ENCODE assay signal across 8 mouse cellular contexts in genomic region chr9:106156419-106156818, GRCm38 (mm10). TPM values are rescaled to one million over a fixed set of nuclear protein-coding genes. Genes with fewer than 3 reads are reported as not detected.
A peak's percentile ranks its signal among the peaks of the same experiment; 100 is the strongest.
DNase-seq lines count a peak whose midpoint lies in the region; ATAC-seq and TF ChIP-seq lines count a peak whose summit lies in the region.

No protein-coding gene starts in this region.

- H3K9ac ChIP-seq in limb, embryonic 11.5 days (ENCODE audit: low read length): no peak overlapping the region
- H3K9ac ChIP-seq in midbrain, embryonic 15.5 days: no peak overlapping the region

- ATAC-seq in cerebellum, adult (ENCODE audit: insufficient number of reproducible peaks, low FRiP score, low TSS enrichment): no peak
- ATAC-seq in G1E (ENCODE audit: extremely low read depth, insufficient number of reproducible peaks, low FRiP score, poor library complexity, severe bottlenecking): peak; percentile 23; the same call in 1 of the 2 replicates
- peak; percentile 31 to 33; a peak in 1 of 4 replicates for ATAC-seq in hematopoietic stem cell, adult 5-6 weeks (replicated peaks in 1 of 2; ENCODE audit: insufficient read depth in 1 of 2, low FRiP score in 2 of 2, low TSS enrichment in 1 of 2, low read depth in 1 of 2, poor library complexity in 2 of 2, severe bottlenecking in 2 of 2)
- no peak for ATAC-seq in limb, embryonic 11.5 days (ENCODE audit: insufficient number of reproducible peaks, low FRiP score, low TSS enrichment, low read depth)
- peak; percentile 57 for ATAC-seq in midbrain, embryonic 15.5 days (replicated peaks)

- no peaks in the 10 kb centered on the region for H3K9me3 ChIP-seq in G1E (replicated peaks)
- no peaks in the 10 kb centered on the region for H3K9me3 ChIP-seq in limb, embryonic 11.5 days (ENCODE audit: control insufficient read depth, low read length)
- no peaks in the 10 kb centered on the region for H3K9me3 ChIP-seq in midbrain, embryonic 15.5 days

- TF ChIP-seq CTCF in G1E (IDR thresholded peaks at IDR 0.05; ENCODE audit: low read depth, low read length): peak; percentile 81

- peaks cover 24% of the 10 kb centered on the region for H3K36me3 ChIP-seq in G1E (replicated peaks)
- H3K36me3 ChIP-seq in limb, embryonic 11.5 days (ENCODE audit: control insufficient read depth, insufficient read depth, low read length): no peaks in the 10 kb centered on the region
- peaks cover 5% of the 10 kb centered on the region; the same call in 1 of the 2 replicates for H3K36me3 ChIP-seq in midbrain, embryonic 15.5 days (replicated peaks)

- H3K4me2 ChIP-seq in limb, embryonic 11.5 days (ENCODE audit: low read depth, severe bottlenecking): no peak overlapping the region
- no peak overlapping the region for H3K4me2 ChIP-seq in midbrain, embryonic 15.5 days

- 62% methylated on average over 5 of the region's 5 CpGs for WGBS in limb, embryonic 11.5 days
- 42% methylated on average over 5 of the region's 5 CpGs for WGBS in midbrain, embryonic 15.5 days

- no peak overlapping the region for H3K27ac ChIP-seq in limb, embryonic 11.5 days (replicated peaks; ENCODE audit: low read depth, low read length)
- peak overlapping the region; percentile 61 for H3K27ac ChIP-seq in midbrain, embryonic 15.5 days

- H3K4me1 ChIP-seq in G1E (ENCODE audit: insufficient read depth, low read depth, low read length): peaks cover 21% of the 10 kb centered on the region
- H3K4me1 ChIP-seq in limb, embryonic 11.5 days (ENCODE audit: control insufficient read depth, insufficient read depth, low read length): no peaks in the 10 kb centered on the region
- H3K4me1 ChIP-seq in midbrain, embryonic 15.5 days: peaks cover 46% of the 10 kb centered on the region

- DNase-seq in cerebellum, adult 11 months: peak; percentile 63
- peak; percentile 60 for DNase-seq in G1E (ENCODE audit: low spot score)
- DNase-seq in cerebellum, postnatal 14 days: peak; percentile 85 to 89
- DNase-seq in limb, embryonic 11.5 days (ENCODE audit: low spot score): peak; percentile 66
- peak; percentile 69 for DNase-seq in testis, postnatal 10 days (ENCODE audit: low spot score)

- no peak overlapping the region for H3K4me3 ChIP-seq in G1E (ENCODE audit: low read depth, low read length)
- no peak overlapping the region for H3K4me3 ChIP-seq in limb, embryonic 11.5 days (ENCODE audit: low read depth, low read length)
- no peak overlapping the region for H3K4me3 ChIP-seq in midbrain, embryonic 15.5 days

- H3K27me3 ChIP-seq in G1E (ENCODE audit: insufficient read depth, low read length): peaks cover 5% of the 10 kb centered on the region; the same call in 1 of the 2 replicates
- no peaks in the 10 kb centered on the region for H3K27me3 ChIP-seq in limb, embryonic 11.5 days (ENCODE audit: control insufficient read depth, insufficient read depth, low read length)
- H3K27me3 ChIP-seq in midbrain, embryonic 15.5 days (replicated peaks): no peaks in the 10 kb centered on the region

RNA-seq across cellular contexts. Expression of gene Glyctk, which starts 1.5 kb away (rescaled TPM):
- 0.29 and 3.5 TPM in 2 replicates for total RNA-seq in G1E (2014; fragmentation: Nextera tagmentation)
- total RNA-seq in G1E (2017): 1.2 TPM in 2 replicates
- 1.00 and 1.1 TPM in 2 replicates for polyA plus RNA-seq in G1E (2012)
- 2.8 and 2.9 TPM in 2 replicates for total RNA-seq in hematopoietic stem cell, adult 5-6 weeks (2017)
- polyA plus RNA-seq in limb, embryonic 11.5 days (2014; fragmentation: Nextera tagmentation; extraction: Ambion mirVana): 1.2 and 2.1 TPM in 2 replicates
- 4.5 and 4.9 TPM in 2 replicates for polyA plus RNA-seq in midbrain, embryonic 15.5 days (2015; fragmentation: Nextera tagmentation; extraction: Ambion mirVana)

RNA-seq across cellular contexts. Expression of gene Wdr82, which starts 14.3 kb away (rescaled TPM):
- 103 and 116 TPM in 2 replicates for total RNA-seq in G1E (2014; fragmentation: Nextera tagmentation)
- total RNA-seq in G1E (2017): 92.0 and 95.4 TPM in 2 replicates
- polyA plus RNA-seq in G1E (2012): 15.1 and 20.0 TPM in 2 replicates
- total RNA-seq in hematopoietic stem cell, adult 5-6 weeks (2017): 88.3 and 101 TPM in 2 replicates
- polyA plus RNA-seq in limb, embryonic 11.5 days (2014; fragmentation: Nextera tagmentation; extraction: Ambion mirVana): 26.4 and 31.3 TPM in 2 replicates
- 40.5 and 41.1 TPM in 2 replicates for polyA plus RNA-seq in midbrain, embryonic 15.5 days (2015; fragmentation: Nextera tagmentation; extraction: Ambion mirVana)

RNA-seq across cellular contexts. Expression of gene Ppm1m, which starts 43.1 kb away (rescaled TPM):
- total RNA-seq in G1E (2014; fragmentation: Nextera tagmentation) (6.7 and 9.4 TPM in 2 replicates), G1E (2017) (14.4 and 19.1 TPM in 2 replicates)
- 18.5 and 20.9 TPM in 2 replicates for polyA plus RNA-seq in G1E (2012)
- 12.0 and 19.9 TPM in 2 replicates for total RNA-seq in hematopoietic stem cell, adult 5-6 weeks (2017)
- 42.2 and 42.4 TPM in 2 replicates for polyA plus RNA-seq in limb, embryonic 11.5 days (2014; fragmentation: Nextera tagmentation; extraction: Ambion mirVana)
- polyA plus RNA-seq in midbrain, embryonic 15.5 days (2015; fragmentation: Nextera tagmentation; extraction: Ambion mirVana): 17.2 and 20.5 TPM in 2 replicates

RNA-seq across cellular contexts. Expression of gene Twf2, which starts 46.5 kb away (rescaled TPM):
- total RNA-seq in G1E (2014; fragmentation: Nextera tagmentation) (13.7 and 17.5 TPM in 2 replicates), G1E (2017) (35.7 and 51.5 TPM in 2 replicates)
- polyA plus RNA-seq in G1E (2012): 32.3 and 38.6 TPM in 2 replicates
- total RNA-seq in hematopoietic stem cell, adult 5-6 weeks (2017): 34.2 and 64.2 TPM in 2 replicates
- 66.5 and 68.5 TPM in 2 replicates for polyA plus RNA-seq in limb, embryonic 11.5 days (2014; fragmentation: Nextera tagmentation; extraction: Ambion mirVana)
- polyA plus RNA-seq in midbrain, embryonic 15.5 days (2015; fragmentation: Nextera tagmentation; extraction: Ambion mirVana): 51.8 and 55.8 TPM in 2 replicates

RNA-seq across cellular contexts. Expression of gene Col6a4, which starts 59.8 kb away (rescaled TPM):
- not detected in 2 replicates for total RNA-seq in G1E (2014; fragmentation: Nextera tagmentation)
- 0.38 TPM in 1 of 2 replicates, not detected in the other for total RNA-seq in G1E (2017)
- polyA plus RNA-seq in G1E (2012): not detected in 2 replicates
- total RNA-seq in hematopoietic stem cell, adult 5-6 weeks (2017): not detected in 2 replicates
- polyA plus RNA-seq in limb, embryonic 11.5 days (2014; fragmentation: Nextera tagmentation; extraction: Ambion mirVana): not detected in 2 replicates
- polyA plus RNA-seq in midbrain, embryonic 15.5 days (2015; fragmentation: Nextera tagmentation; extraction: Ambion mirVana): 1.8 TPM in 2 replicates

Comparison
In these comparisons a context has a peak if more than half of its experiments do, and no peak if none do; other contexts are left out.
1. ATAC-seq: peak in G1E (single experiment), hematopoietic stem cell, adult 5-6 weeks (2 of 2) and midbrain, embryonic 15.5 days (single experiment); none in cerebellum, adult (single experiment) and limb, embryonic 11.5 days (single experiment).
2. Peak in every context shown above with its lines, with median percentiles within 50 percentile points of each other: DNase-seq.